24 mouse cellular contexts compared by ENCODE assay signal in genomic region chr14:34588005-34588404, GRCm38 (mm10). TPM values are rescaled to one million over a fixed set of nuclear protein-coding genes. Genes with fewer than 3 reads are reported as not detected.
DNase-seq lines count a peak whose midpoint lies in the region; ATAC-seq lines count a peak whose summit lies in the region.
"Had no signal": no experiment of that assay in that cellular context is flagged by ENCODE, and none has a peak within 500 bp of the region (broad histone marks: within the 10 kb centered on the region; RNA-seq: fewer than 3 reads in every experiment).

No protein-coding gene starts in this region.

- peak overlapping the region; percentile 70 for H3K4me2 ChIP-seq in heart, embryonic 12.5 days
- H3K4me2 ChIP-seq in kidney, embryonic 16.5 days (replicated peaks; ENCODE audit: low read depth, low read length), result no peak overlapping the region
- H3K4me2 ChIP-seq: embryonic facial prominence, embryonic 12.5 days; liver, embryonic 13.5 days; neural tube, embryonic 13.5 days had no signal

- peak overlapping the region; percentile 95 for H3K27ac ChIP-seq in heart, embryonic 12.5 days (ENCODE audit: poor library complexity, severe bottlenecking)
- H3K27ac ChIP-seq in kidney, embryonic 16.5 days (ENCODE audit: low read length), result no peak overlapping the region
- H3K27ac ChIP-seq: embryonic facial prominence, embryonic 12.5 days; liver, embryonic 13.5 days; neural tube, embryonic 13.5 days had no signal

- WGBS in heart, embryonic 12.5 days, result 30% methylated on average over 5 of the region's 5 CpGs
- 61% methylated on average over 5 of the region's 5 CpGs for WGBS in kidney, embryonic 16.5 days

- peak overlapping the region; percentile 59 for H3K4me3 ChIP-seq in heart, embryonic 12.5 days
- no peak overlapping the region for H3K4me3 ChIP-seq in kidney, embryonic 16.5 days (ENCODE audit: low read length)
- H3K4me3 ChIP-seq: embryonic facial prominence, embryonic 12.5 days; liver, embryonic 13.5 days; neural tube, embryonic 13.5 days had no signal

- H3K9me3 ChIP-seq in heart, embryonic 12.5 days (replicated peaks), result no peaks in the 10 kb centered on the region
- H3K9me3 ChIP-seq in kidney, embryonic 16.5 days (ENCODE audit: low read length), result no peaks in the 10 kb centered on the region
- H3K9me3 ChIP-seq: embryonic facial prominence, embryonic 12.5 days; G1E; liver, embryonic 13.5 days; neural tube, embryonic 13.5 days had no signal

- H3K4me1 ChIP-seq in heart, embryonic 12.5 days (replicated peaks), result peaks cover 73% of the 10 kb centered on the region
- H3K4me1 ChIP-seq in kidney, embryonic 16.5 days (ENCODE audit: insufficient read depth, low read length), result peaks cover 3% of the 10 kb centered on the region; the same call in 1 of the 2 replicates
- H3K4me1 ChIP-seq: neural tube, embryonic 13.5 days had no signal

- intact Hi-C loops in heart, postnatal 10 days (cut with DNase I), result no loop called here
- intact Hi-C loops in left cerebral cortex, postnatal 14 days (cut with DNase I), result no loop called here

- ATAC-seq in heart, embryonic 12.5 days (ENCODE audit: insufficient number of reproducible peaks, low FRiP score), result no peak
- no peak for ATAC-seq in kidney, embryonic 16.5 days (ENCODE audit: low FRiP score, low TSS enrichment)
- ATAC-seq: forebrain, postnatal 0 days; inflammation-experienced regulatory T-cells, adult 6 months; midbrain, embryonic 16.5 days had no signal

- H3K9ac ChIP-seq in heart, embryonic 12.5 days, result peak overlapping the region; percentile 93
- H3K9ac ChIP-seq in kidney, embryonic 16.5 days (replicated peaks; ENCODE audit: low read length), result no peak overlapping the region
- H3K9ac ChIP-seq: embryonic facial prominence, embryonic 12.5 days; forebrain, postnatal 0 days; liver, embryonic 13.5 days; neural tube, embryonic 13.5 days had no signal

- peaks cover 19% of the 10 kb centered on the region for H3K36me3 ChIP-seq in heart, embryonic 12.5 days
- H3K36me3 ChIP-seq in kidney, embryonic 16.5 days (ENCODE audit: insufficient read depth, low read length), result no peaks in the 10 kb centered on the region
- H3K36me3 ChIP-seq: embryonic facial prominence, embryonic 12.5 days; G1E; liver, embryonic 13.5 days; neural tube, embryonic 13.5 days had no signal

- no peaks in the 10 kb centered on the region for H3K27me3 ChIP-seq in heart, embryonic 12.5 days (replicated peaks)
- no peaks in the 10 kb centered on the region for H3K27me3 ChIP-seq in kidney, embryonic 16.5 days (ENCODE audit: insufficient read depth, low read length)
- H3K27me3 ChIP-seq: embryonic facial prominence, embryonic 12.5 days; liver, embryonic 13.5 days; neural tube, embryonic 13.5 days had no signal

- no peak for DNase-seq in heart, postnatal 10 days
- peak; percentile 75 for DNase-seq in kidney, adult 9 months
- DNase-seq in kidney, postnatal 36 days, result peak; percentile 58 to 64
- DNase-seq in layer of hippocampus, postnatal 36 days, result no peak
- no peak for DNase-seq in left cerebral cortex, postnatal 14 days (ENCODE audit: low spot score in 2 of 2)
- DNase-seq: B cell, adult 2 months; cerebellum, adult 11 months; forebrain, postnatal 0 days; layer of hippocampus, adult 9-11 months; liver, embryonic 13.5 days; thymus, postnatal 14 days had no signal

RNA-seq across cellular contexts. Expression of gene Ldb3, which starts 0.5 kb away (rescaled TPM):
- 226 and 239 TPM in 2 replicates for polyA plus RNA-seq in heart, embryonic 12.5 days (2016; fragmentation: Nextera tagmentation; extraction: Ambion mirVana)
- 100 to 1,000 TPM; 879 to 920 TPM for total RNA-seq in heart, postnatal 10 days (2021)
- polyA plus RNA-seq in kidney, embryonic 16.5 days (2015; fragmentation: Nextera tagmentation; extraction: Ambion mirVana), result 2.2 and 2.3 TPM in 2 replicates
- 1 to 10 TPM; 3.4 to 4.0 TPM for total RNA-seq in layer of hippocampus, postnatal 36 days (2021)
- total RNA-seq in left cerebral cortex, postnatal 14 days (2021), result 1 to 10 TPM; 1.3 to 1.6 TPM
- total RNA-seq: megakaryocyte, adult 5-6 weeks had no signal
- polyA plus RNA-seq: G1E; inflammation-experienced regulatory T-cells, adult 6 months had no signal

RNA-seq across cellular contexts. Expression of gene Opn4, which starts 11.9 kb away (rescaled TPM):
- polyA plus RNA-seq in heart, embryonic 12.5 days (2016; fragmentation: Nextera tagmentation; extraction: Ambion mirVana), result 4.3 and 4.9 TPM in 2 replicates
- total RNA-seq in heart, postnatal 10 days (2021), result 1 to 10 TPM; 2.0 to 2.3 TPM
- 0.39 and 0.51 TPM in 2 replicates for polyA plus RNA-seq in kidney, embryonic 16.5 days (2015; fragmentation: Nextera tagmentation; extraction: Ambion mirVana)
- total RNA-seq in layer of hippocampus, postnatal 36 days (2021), result not detected
- not detected for total RNA-seq in left cerebral cortex, postnatal 14 days (2021)
- total RNA-seq: adrenal gland, adult 18-20 months; gastrocnemius, postnatal 10 days; left cerebral cortex, postnatal 36 days; megakaryocyte, adult 5-6 weeks had no signal
- polyA plus RNA-seq: G1E; hindbrain, embryonic 11.5 days; inflammation-experienced regulatory T-cells, adult 6 months; liver, embryonic 13.5 days; midbrain, embryonic 16.5 days; neural tube, embryonic 13.5 days; stomach, embryonic 14.5 days had no signal

Comparison
In these comparisons a context has a peak if more than half of its experiments do, and no peak if none do; other contexts are left out.
1. DNase-seq: peak in kidney, adult 9 months (single experiment) and kidney, postnatal 36 days (2 of 2); none in heart, postnatal 10 days (0 of 2), layer of hippocampus, postnatal 36 days (0 of 2) and left cerebral cortex, postnatal 14 days (0 of 2).
2. RNA of gene Ldb3, which starts 0.5 kb away (total RNA-seq): 879 to 920 TPM in heart, postnatal 10 days; 3.4 to 4.0 TPM in layer of hippocampus, postnatal 36 days and 1.3 to 1.6 TPM in left cerebral cortex, postnatal 14 days; every median in the first group is over 100 times any median in the second.